Mouse (Mus musculus): ENCODE measurements around the gene Anapc15-ps.

DNA sequence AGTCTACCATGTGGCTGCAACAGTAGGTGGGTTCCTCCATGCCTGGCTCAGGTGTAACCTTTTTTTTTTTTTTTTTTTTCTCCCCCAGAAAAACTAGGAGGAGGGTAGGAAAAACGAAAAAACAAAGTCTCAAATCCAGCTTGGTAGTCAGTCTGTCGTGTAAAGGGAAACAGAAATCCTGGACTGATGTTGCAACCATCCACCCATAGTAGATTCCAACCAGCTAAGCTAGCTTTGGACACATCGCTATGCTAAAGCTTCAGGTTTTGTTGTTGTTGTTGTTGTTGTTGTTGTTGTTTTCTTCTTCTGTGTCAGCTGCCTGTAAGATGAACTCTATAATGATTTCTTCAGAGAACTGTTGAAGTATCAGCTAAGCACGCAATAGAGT lies 49.7 kb downstream of the Anapc15-ps start:
- TF ChIP-seq POLR2A (IDR thresholded peaks at IDR 0.05; ENCODE audit: insufficient read depth, low read depth, low read length) (no peak), CTCF (IDR thresholded peaks at IDR 0.05; ENCODE audit: insufficient read depth, low read depth, low read length) (no peak)
